Mouse (Mus musculus): ENCODE results near the gene Gm10198.
A peak's percentile ranks its signal among the peaks of the same experiment; 100 is the strongest.

Gm10198 gene

DNA sequence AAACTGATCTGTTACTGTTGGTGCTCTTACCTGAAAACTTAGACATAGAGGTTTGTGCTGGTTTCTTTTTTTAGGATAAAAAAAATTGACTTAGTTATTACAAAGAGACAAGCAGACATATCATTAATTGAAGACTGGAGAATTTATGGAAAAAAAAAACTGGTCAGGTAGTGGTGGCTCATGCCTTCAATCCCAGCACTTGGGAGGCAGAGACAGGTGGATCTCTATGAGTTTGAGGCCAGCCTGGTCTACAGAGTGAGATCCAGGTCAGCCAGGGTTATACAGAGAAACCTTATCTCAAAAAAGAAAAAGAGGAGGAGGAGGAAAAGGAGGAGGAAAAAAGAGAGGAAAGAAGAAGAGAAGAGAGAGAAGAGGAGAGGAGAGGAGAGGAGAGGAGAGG lies at the start of gene Gm10198:
Gene Gm10198 (plus strand): TSS at position 301 of the 400 bp plus-strand sequence.
- no peak for DNase-seq (ENCODE audit: low spot score in 2 of 2)

GRCm38 (mm10) chr13:111545286-111545685 lies 47.3 kb upstream of the Gm10198 start:
- DNase-seq (ENCODE audit: low spot score in 2 of 2), result no peak

DNA sequence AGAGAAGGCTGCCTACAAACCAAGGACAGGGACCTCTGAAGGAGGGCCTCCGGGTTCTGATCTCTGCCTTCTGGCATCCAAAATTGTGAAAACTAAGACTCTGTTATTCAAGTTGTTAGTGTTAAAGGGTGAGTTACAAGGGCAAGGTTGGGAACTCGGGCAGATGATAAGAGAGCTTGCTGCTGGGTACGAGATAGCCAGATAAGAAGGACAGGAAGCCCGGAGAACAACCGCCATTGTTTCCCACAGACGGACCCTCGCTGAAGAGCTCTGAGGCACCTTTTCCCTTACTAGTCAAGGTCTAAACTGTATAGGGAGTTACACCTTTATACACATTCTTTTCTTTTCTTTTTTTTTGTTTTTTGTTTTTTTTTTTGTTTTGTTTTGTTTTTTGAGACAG lies 39.8 kb upstream of the Gm10198 start:
- no peak for DNase-seq (ENCODE audit: low spot score in 2 of 2)

- no peak for DNase-seq (ENCODE audit: low spot score in 2 of 2)
Observed at GRCm38 (mm10) chr13:111553182-111553581, 39.4 kb upstream of the Gm10198 start.

DNA sequence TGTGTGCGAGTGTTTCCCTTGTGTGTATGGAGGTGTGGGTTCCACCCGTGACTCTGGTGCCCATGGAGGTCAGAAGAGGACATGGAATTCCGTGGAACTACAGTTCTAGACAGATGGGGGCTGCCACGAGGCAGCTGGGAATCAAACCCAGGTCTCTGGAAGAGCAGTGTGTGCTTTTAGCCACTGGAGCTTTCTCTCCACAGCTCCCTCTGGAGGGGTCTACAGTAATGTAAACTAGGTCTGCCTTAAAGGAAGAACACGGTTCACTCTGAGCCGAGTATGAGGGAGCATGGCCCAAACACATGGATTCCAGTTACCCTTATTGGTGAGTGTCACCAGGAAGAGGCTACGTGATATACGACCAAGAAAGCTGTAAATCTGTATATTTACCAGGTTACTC lies 38.6 kb upstream of the Gm10198 start:
- no peak for DNase-seq (ENCODE audit: low spot score in 2 of 2)

- peak; percentile 58 to 71 for DNase-seq (ENCODE audit: low spot score in 2 of 2)
Observed at GRCm38 (mm10) chr13:111555333-111555732, 37.3 kb upstream of the Gm10198 start.

DNA sequence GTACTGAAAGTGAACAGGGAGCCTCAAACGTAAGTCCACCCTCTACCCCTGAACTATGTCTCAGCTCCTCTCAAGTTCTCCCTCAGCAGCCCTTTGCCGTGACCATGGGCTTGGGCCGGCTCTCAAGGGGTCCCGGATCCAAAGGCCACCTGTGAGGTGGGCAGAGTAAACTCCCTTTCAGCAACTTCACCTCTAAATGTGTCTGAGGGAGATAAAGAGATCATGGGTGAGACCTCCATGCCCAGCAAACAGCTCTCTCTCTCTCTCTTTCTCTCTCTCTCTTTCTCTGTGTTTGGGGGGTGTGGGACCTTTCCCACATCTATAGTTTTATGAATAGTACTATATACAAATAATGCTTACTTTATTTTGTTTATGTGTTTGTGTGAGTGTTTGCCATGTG lies 36.2 kb upstream of the Gm10198 start:
- no peak for DNase-seq (ENCODE audit: low spot score in 2 of 2)

DNA sequence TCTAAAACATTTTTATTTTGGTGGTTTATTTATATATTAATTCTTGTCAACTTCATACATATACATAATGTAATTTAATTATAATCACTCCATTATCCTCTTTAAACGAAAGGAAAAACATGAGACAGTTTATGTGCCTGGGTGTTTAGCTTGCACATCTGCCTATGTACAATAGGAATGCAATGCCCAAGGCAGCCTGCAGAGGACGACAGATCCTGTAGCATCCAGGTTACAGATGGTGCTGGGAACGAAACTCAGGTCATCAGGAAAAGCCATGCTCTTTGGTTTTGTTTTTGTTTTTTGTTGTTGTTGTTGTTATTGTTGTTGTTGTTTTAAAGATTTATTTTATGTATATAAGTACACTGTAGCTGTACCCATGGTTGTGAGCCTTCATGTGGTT lies 32.4 kb upstream of the Gm10198 start:
- DNase-seq (ENCODE audit: low spot score in 2 of 2), result no peak

- DNase-seq (ENCODE audit: low spot score in 2 of 2), result no peak
Observed at GRCm38 (mm10) chr13:111562595-111562994, 30.0 kb upstream of the Gm10198 start.

DNA sequence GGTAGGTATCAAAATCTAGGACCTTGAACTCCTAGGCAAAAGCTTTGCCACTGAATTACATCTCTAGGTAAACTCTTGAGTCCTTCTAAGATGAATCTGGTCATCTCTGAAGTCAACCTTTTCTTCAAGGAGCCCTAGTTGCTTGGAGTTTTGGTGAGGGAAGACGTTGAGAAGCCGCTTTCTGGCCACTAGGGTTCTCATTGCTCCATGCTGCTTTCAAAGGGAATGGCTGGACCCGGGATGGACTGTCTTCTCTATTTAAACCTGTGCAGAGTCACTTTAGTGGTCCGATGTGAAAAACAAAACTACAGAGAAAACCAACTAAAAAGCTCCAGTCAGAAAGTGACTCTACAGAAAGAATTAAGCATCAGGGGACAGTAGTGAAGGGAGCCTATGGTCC lies 18.4 kb upstream of the Gm10198 start:
- DNase-seq (ENCODE audit: low spot score in 2 of 2), result no peak

DNA sequence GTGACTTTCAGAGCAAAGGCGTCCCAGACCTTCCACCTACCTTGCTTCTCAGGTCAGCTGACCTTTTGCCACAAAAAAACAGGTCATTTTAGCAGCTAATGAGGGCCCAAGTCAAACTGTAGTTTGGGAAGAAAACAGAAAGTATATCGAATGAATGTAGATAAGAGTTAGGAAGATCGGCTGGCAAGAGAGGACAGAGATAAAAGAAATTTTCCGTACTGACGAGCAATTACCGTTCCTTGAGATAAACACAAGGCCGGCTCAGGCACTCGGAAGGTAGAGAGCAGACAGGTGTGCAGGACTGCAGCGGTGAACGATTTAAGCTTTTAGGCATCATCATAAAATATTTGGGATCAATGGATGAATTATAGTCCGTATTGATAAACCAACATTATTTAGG lies 15.4 kb upstream of the Gm10198 start:
- no peak for DNase-seq (ENCODE audit: low spot score in 2 of 2)

- no peak for DNase-seq (ENCODE audit: low spot score in 2 of 2)
Observed at GRCm38 (mm10) chr13:111580054-111580453, 12.5 kb upstream of the Gm10198 start.

- DNase-seq (ENCODE audit: low spot score in 2 of 2), result no peak
Observed at GRCm38 (mm10) chr13:111598111-111598510, 5.5 kb downstream of the Gm10198 start.

DNA sequence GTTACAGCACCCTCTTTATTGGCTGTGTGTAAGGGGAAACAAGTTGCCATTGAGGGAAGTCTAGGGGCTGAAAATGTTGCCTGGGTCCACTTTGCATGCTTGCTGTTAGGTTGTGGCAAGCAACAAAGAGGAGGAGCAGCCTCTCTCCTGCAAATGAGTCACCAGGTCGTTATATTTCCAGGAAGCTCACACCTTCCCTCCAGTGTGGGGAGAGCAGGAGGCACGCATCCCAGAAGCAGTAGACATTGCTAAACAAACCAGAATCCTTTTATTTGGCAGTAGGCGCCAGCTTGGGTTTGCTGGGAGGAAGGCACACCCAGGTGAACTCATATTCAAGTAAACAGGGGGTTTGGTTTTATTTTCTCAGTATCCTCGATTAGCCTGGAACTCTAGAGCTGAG lies 8.8 kb downstream of the Gm10198 start:
- no peak for DNase-seq (ENCODE audit: low spot score in 2 of 2)

- DNase-seq (ENCODE audit: low spot score in 2 of 2), result no peak
Observed at GRCm38 (mm10) chr13:111604826-111605225, 12.2 kb downstream of the Gm10198 start.

DNA sequence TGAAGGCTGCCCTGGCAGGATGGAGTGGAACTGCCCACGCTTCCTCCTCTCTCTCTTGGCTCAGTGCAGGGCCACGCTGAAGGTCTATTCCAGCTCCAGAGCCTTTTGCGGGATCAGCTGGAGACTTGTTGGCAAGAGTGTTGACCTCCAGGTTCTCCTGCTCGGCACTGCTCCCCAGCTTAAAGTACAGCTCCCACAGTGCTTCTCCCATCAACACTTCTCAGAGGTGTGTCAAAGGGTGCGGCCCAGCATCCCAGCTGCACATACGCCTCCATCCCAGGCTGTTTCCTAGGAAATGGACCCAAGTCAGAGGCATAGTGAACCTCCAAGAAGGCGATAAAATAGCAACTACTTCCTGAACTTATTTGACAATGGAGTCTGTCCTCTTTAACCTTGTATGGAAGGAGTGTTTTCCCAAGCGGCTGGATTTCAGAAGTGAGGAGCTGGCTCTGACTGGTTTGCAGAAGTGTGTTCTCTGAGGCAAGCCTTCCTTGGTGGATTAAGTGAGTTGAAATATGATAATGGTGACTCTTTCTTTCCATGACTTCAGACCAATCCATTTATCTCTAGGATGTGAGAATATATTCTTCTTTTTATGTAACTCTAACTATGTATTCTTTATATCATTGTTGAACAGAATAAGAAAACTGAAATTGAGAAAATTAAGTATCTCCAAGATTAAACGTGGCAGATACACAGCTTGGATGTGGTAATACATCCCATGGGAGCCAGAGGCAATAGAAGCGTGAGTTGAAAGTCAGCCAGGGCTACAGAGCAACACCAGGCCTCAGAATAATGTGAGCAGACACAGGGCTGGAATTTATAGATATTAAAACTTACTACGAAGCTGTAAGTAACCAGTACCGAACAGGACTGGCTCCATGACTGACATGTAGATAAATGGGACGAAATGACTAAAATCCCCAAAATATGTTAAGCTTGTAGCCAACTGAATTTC lies 23.9 kb downstream of the Gm10198 start:
- no peak for DNase-seq (ENCODE audit: low spot score in 2 of 2)

DNA sequence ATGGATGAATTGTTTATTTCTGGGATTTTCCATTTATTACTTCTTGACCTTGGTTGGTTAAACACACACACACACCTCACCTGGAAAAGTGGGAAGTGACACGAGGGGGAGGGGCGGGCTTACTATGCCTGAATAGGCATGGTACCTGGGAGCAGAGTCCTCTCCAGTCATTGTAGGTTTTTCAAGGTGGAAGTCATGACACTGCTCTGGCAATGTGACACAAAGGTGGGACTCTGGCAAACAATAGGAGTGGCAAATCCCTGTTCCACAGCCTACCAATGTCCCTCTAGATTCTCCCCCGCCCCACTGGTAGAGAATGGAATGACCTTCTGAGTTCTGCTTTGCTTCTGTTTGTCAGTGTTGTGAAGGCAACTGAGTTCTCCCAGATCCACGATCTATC lies 27.8 kb downstream of the Gm10198 start:
- DNase-seq (ENCODE audit: low spot score in 2 of 2), result no peak

GRCm38 (mm10) chr13:111622425-111622824 lies 29.8 kb downstream of the Gm10198 start:
- no peak for DNase-seq (ENCODE audit: low spot score in 2 of 2)

DNA sequence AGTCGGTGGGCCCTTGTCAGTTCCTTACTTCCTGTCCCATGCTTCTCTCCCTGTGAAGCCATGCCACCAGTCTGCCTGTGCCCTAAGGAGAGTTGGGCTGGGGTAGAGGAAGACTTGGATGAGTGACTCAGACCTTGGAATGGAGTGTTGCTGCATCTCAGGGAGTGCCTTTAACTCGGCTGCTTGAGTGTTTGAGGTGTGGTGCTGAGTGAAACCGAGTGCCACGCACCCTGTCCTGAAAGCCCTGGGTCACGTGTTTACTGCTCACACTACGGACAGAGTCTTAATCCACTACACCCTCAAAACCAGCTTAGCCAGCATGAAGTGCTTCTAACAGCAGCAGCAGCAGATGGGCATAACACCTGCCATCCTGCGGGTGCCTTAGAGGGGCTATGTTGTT lies 30.5 kb downstream of the Gm10198 start:
- no peak for DNase-seq (ENCODE audit: low spot score in 2 of 2)

DNA sequence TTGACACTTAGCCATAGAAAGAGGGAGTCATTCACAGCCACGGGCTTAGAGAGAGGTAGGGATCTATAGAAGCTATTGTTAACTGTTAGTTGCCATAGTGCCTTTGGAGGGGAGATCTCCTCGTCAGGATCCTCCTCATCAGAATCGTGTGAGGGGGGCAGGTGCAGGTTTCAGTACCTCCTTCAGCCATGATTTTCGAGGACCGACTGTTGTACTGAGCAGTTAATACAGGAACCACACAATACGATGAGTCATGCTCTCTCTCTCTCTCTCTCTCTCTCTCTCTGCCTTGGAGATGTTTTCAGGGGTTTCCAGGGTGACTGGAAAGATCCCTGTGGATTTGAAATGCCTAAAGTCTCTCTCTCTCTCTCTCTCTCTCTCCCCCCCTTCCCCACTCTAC lies 31.5 kb downstream of the Gm10198 start:
- no peak for DNase-seq (ENCODE audit: low spot score in 2 of 2)

- DNase-seq (ENCODE audit: low spot score in 2 of 2), result no peak
Observed at GRCm38 (mm10) chr13:111634163-111635160, 41.9 kb downstream of the Gm10198 start.

DNA sequence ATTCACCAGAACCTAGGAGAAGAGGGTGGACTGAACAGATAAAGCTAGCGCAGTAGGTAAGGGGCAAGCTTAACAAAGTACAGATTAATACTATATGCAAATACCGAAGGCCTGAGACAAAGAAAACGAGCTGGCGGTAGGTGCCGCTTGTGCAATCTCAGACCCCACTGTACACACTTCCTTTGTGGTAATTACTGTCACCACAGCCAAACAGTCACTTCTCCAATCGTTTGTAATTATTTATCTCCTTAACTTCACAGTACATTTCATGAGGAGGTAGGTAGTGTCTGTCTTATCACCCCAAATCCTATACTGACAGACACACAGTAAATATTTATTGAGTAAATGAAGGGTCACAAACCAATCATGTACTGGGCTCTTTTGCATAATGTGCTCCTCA lies 47.7 kb downstream of the Gm10198 start:
- DNase-seq (ENCODE audit: low spot score in 2 of 2), result no peak

All from spleen, postnatal 4 days (tissue).